Mouse (Mus musculus): Measurements from ENCODE around the gene Foxa2. TPM values are rescaled to one million over a fixed set of nuclear protein-coding genes. Genes with fewer than 3 reads are reported as not detected.

Gene Foxa2
- total and polyA plus RNA-seq, 3 experiments = 0.35 TPM; not detected in 2

GRCm38 (mm10) chr2:148021016-148021415, 25.8 kb downstream of the Foxa2 start:
- peaks cover 1% of the 10 kb centered on the region; the same call in 1 of the 2 replicates for H3K27me3 ChIP-seq (ENCODE audit: control insufficient read depth, insufficient read depth, low read length)
- TF ChIP-seq EP300 (IDR thresholded peaks at IDR 0.05; ENCODE audit: insufficient read depth, low read depth, low read length) = no peak
- H3K9ac ChIP-seq (ENCODE audit: low read depth, low read length) = no peak overlapping the region
- WGBS = 59% methylated on average over 9 of the region's 9 CpGs
- H3K36me3 ChIP-seq (ENCODE audit: control insufficient read depth, insufficient read depth, low read length) = no peaks in the 10 kb centered on the region
- no peaks in the 10 kb centered on the region for H3K4me1 ChIP-seq (ENCODE audit: control insufficient read depth, insufficient read depth, low read length)
- H3K4me3 ChIP-seq = no peak overlapping the region
- DNase-seq = no peak
- H3K27ac ChIP-seq = no peak overlapping the region
- intact Hi-C loops (cut with DNase I) = no loop called here
- no peaks in the 10 kb centered on the region for H3K79me2 ChIP-seq (replicated peaks; ENCODE audit: control insufficient read depth, insufficient read depth, low read length)

- Histone ChIP-seq H3K27me3 (ENCODE audit: control insufficient read depth, insufficient read depth, low read length) (peaks cover 1% of the 10 kb centered on the region; the same call in 1 of the 2 replicates), H3K4me3 (no peak overlapping the region), H3K27ac (no peak overlapping the region), H3K36me3 (ENCODE audit: control insufficient read depth, insufficient read depth, low read length) (no peaks in the 10 kb centered on the region), H3K79me2 (replicated peaks; ENCODE audit: control insufficient read depth, insufficient read depth, low read length) (no peaks in the 10 kb centered on the region), H3K9ac (ENCODE audit: low read depth, low read length) (no peak overlapping the region), H3K4me1 (ENCODE audit: control insufficient read depth, insufficient read depth, low read length) (no peaks in the 10 kb centered on the region)
- intact Hi-C loops (cut with DNase I) = no loop called here
- no peak for TF ChIP-seq POLR2A (IDR thresholded peaks at IDR 0.05; ENCODE audit: insufficient read depth, low read depth, low read length)
- 45% methylated on average over 3 of the region's 3 CpGs for WGBS
- DNase-seq = no peak
Observed at GRCm38 (mm10) chr2:148020125-148020524, 26.6 kb downstream of the Foxa2 start.

GRCm38 (mm10) chr2:148017782-148018690, 28.7 kb downstream of the Foxa2 start:
- Histone ChIP-seq H3K4me1 (ENCODE audit: control insufficient read depth, insufficient read depth, low read length) (no peaks in the 10 kb centered on the region), H3K27me3 (ENCODE audit: control insufficient read depth, insufficient read depth, low read length) (no peaks in the 10 kb centered on the region), H3K27ac (no peak overlapping the region), H3K4me3 (no peak overlapping the region), H3K9ac (ENCODE audit: low read depth, low read length) (no peak overlapping the region), H3K79me2 (replicated peaks; ENCODE audit: control insufficient read depth, insufficient read depth, low read length) (no peaks in the 10 kb centered on the region), H3K36me3 (ENCODE audit: control insufficient read depth, insufficient read depth, low read length) (no peaks in the 10 kb centered on the region)
- DNase-seq = no peak
- WGBS = 70% methylated on average over 8 of the region's 8 CpGs
- no peak for TF ChIP-seq POLR2A (IDR thresholded peaks at IDR 0.05; ENCODE audit: insufficient read depth, low read depth, low read length)
- TF ChIP-seq CTCF (IDR thresholded peaks at IDR 0.05) = no peak
- intact Hi-C loops (cut with DNase I) = no loop called here

GRCm38 (mm10) chr2:148013382-148013781, 33.4 kb downstream of the Foxa2 start:
- intact Hi-C loops (cut with DNase I) = no loop called here

GRCm38 (mm10) chr2:148009049-148009448, 37.7 kb downstream of the Foxa2 start:
- Histone ChIP-seq H3K27me3 (ENCODE audit: control insufficient read depth, insufficient read depth, low read length) (no peaks in the 10 kb centered on the region), H3K27ac (no peak overlapping the region), H3K36me3 (ENCODE audit: control insufficient read depth, insufficient read depth, low read length) (no peaks in the 10 kb centered on the region), H3K4me3 (no peak overlapping the region), H3K79me2 (replicated peaks; ENCODE audit: control insufficient read depth, insufficient read depth, low read length) (no peaks in the 10 kb centered on the region), H3K4me1 (ENCODE audit: control insufficient read depth, insufficient read depth, low read length) (no peaks in the 10 kb centered on the region; the same call in 1 of the 2 replicates), H3K9ac (ENCODE audit: low read depth, low read length) (no peak overlapping the region)
- DNase-seq = no peak
- intact Hi-C loops (cut with DNase I) = no loop called here
- 93% methylated on average over 4 of the region's 4 CpGs for WGBS
- TF ChIP-seq POLR2A (IDR thresholded peaks at IDR 0.05; ENCODE audit: insufficient read depth, low read depth, low read length) = no peak
- no peak for TF ChIP-seq EP300 (IDR thresholded peaks at IDR 0.05; ENCODE audit: insufficient read depth, low read depth, low read length)

More at GRCm38 (mm10) chr2:148013382-148013781, 33.4 kb downstream of the Foxa2 start:
- Histone ChIP-seq H3K27me3 (ENCODE audit: control insufficient read depth, insufficient read depth, low read length) (no peaks in the 10 kb centered on the region), H3K36me3 (ENCODE audit: control insufficient read depth, insufficient read depth, low read length) (no peaks in the 10 kb centered on the region), H3K27ac (no peak overlapping the region), H3K4me1 (ENCODE audit: control insufficient read depth, insufficient read depth, low read length) (no peaks in the 10 kb centered on the region), H3K9ac (ENCODE audit: low read depth, low read length) (no peak overlapping the region), H3K4me3 (no peak overlapping the region), H3K79me2 (replicated peaks; ENCODE audit: control insufficient read depth, insufficient read depth, low read length) (no peaks in the 10 kb centered on the region)
- 33% methylated on average over 3 of the region's 3 CpGs for WGBS
- DNase-seq = no peak
- TF ChIP-seq CTCF (IDR thresholded peaks at IDR 0.05) = no peak
- TF ChIP-seq POLR2A (IDR thresholded peaks at IDR 0.05; ENCODE audit: insufficient read depth, low read depth, low read length) = no peak
- TF ChIP-seq EP300 (IDR thresholded peaks at IDR 0.05; ENCODE audit: insufficient read depth, low read depth, low read length) = no peak

All from heart, adult 2 months (tissue).